Mouse (Mus musculus): ENCODE results near the gene Gpr179. TPM values are rescaled to one million over a fixed set of nuclear protein-coding genes. Genes with fewer than 3 reads are reported as not detected.
A peak's percentile ranks its signal among the peaks of the same experiment; 100 is the strongest.

Gene Gpr179
- polyA plus RNA-seq, 1 experiment from 2014 or later = not detected

GRCm38 (mm10) chr11:97292731-97293130 lies 59.1 kb downstream of the Gpr179 start:
- ATAC-seq (no peak), DNase-seq (no peak)
- Histone ChIP-seq H3K9ac (replicated peaks) (no peak overlapping the region), H3K27me3 (ENCODE audit: insufficient read depth, low read length) (no peaks in the 10 kb centered on the region), H3K4me2 (ENCODE audit: low read depth, low read length) (no peak overlapping the region), H3K27ac (ENCODE audit: low read depth) (no peak overlapping the region), H3K4me1 (ENCODE audit: insufficient read depth) (no peaks in the 10 kb centered on the region), H3K9me3 (ENCODE audit: low read length) (no peaks in the 10 kb centered on the region), H3K36me3 (replicated peaks; ENCODE audit: insufficient read depth, low read length) (no peaks in the 10 kb centered on the region), H3K4me3 (ENCODE audit: low read depth, low read length) (no peak overlapping the region)
- TF ChIP-seq EP300 (IDR thresholded peaks at IDR 0.05; ENCODE audit: low read depth) (no peak), CTCF (IDR thresholded peaks at IDR 0.05; ENCODE audit: low read depth) (no peak)
- WGBS (ENCODE audit: insufficient replicate concordance) = 81% methylated on average over 1 of the region's 1 CpGs

GRCm38 (mm10) chr11:97289276-97290230 lies 62.3 kb downstream of the Gpr179 start:
- no peak for TF ChIP-seq EP300 (IDR thresholded peaks at IDR 0.05; ENCODE audit: low read depth)
- no peak for TF ChIP-seq CTCF (IDR thresholded peaks at IDR 0.05; ENCODE audit: low read depth)
- ATAC-seq (no peak), DNase-seq (no peak)
- Histone ChIP-seq H3K4me2 (ENCODE audit: low read depth, low read length) (no peak overlapping the region), H3K4me1 (ENCODE audit: insufficient read depth) (no peaks in the 10 kb centered on the region), H3K4me3 (ENCODE audit: low read depth, low read length) (no peak overlapping the region), H3K27ac (ENCODE audit: low read depth) (no peak overlapping the region), H3K36me3 (replicated peaks; ENCODE audit: insufficient read depth, low read length) (no peaks in the 10 kb centered on the region), H3K27me3 (ENCODE audit: insufficient read depth, low read length) (no peaks in the 10 kb centered on the region), H3K9me3 (ENCODE audit: low read length) (no peaks in the 10 kb centered on the region), H3K9ac (replicated peaks) (no peak overlapping the region)
- WGBS (ENCODE audit: insufficient replicate concordance) = 65% methylated on average over 12 of the region's 12 CpGs

DNA sequence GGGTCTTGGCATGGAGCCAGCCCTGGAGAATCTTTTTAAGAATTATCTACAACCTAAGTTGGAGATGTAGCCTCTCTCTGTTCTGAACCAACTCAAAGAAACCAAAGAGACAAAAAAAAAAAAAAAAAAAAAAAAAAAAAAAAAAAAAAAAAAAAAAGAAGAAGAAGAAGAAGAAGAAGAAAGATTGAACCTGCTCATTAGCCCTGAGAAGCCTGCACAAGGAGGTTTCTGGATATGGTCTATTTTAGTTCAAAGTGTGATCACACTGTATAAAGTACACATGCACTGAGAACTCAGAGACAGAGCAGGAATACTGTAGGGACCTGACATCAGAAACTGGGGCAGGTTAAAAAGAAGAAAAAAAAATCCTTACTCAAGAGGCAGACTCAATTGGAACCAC lies 64.2 kb downstream of the Gpr179 start:
- H3K9me3 ChIP-seq (ENCODE audit: low read length) = no peaks in the 10 kb centered on the region
- DNase-seq (no peak), ATAC-seq (no peak)
- H3K27me3 ChIP-seq (ENCODE audit: insufficient read depth, low read length) = no peaks in the 10 kb centered on the region
- H3K4me2 ChIP-seq (ENCODE audit: low read depth, low read length) = no peak overlapping the region
- TF ChIP-seq EP300 (IDR thresholded peaks at IDR 0.05; ENCODE audit: low read depth) = no peak
- TF ChIP-seq CTCF (IDR thresholded peaks at IDR 0.05; ENCODE audit: low read depth) = no peak
- H3K4me3 ChIP-seq (ENCODE audit: low read depth, low read length) = no peak overlapping the region
- H3K4me1 ChIP-seq (ENCODE audit: insufficient read depth) = no peaks in the 10 kb centered on the region
- H3K36me3 ChIP-seq (replicated peaks; ENCODE audit: insufficient read depth, low read length) = no peaks in the 10 kb centered on the region
- H3K9ac ChIP-seq (replicated peaks) = no peak overlapping the region
- H3K27ac ChIP-seq (ENCODE audit: low read depth) = no peak overlapping the region

DNA sequence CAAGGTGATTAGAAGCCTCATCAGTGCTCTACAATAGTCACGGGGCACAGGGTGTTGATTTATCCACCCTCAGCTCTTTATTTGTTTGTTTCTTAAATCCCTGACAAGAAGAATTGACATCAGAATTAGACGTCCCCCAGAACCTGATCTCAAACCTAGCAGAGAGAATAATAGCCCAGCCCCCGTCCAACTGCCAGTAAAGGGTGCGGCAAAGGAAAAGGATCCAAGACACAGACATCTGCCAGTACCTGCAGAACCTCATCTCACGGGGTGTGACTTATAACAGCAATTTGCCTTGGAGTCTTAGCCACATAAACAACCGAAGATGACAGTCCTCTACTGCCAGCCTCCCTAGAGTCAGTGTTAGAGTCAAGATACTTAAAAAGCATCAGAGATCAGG lies 64.9 kb downstream of the Gpr179 start:
- H3K9me3 ChIP-seq (ENCODE audit: low read length) = no peaks in the 10 kb centered on the region
- ATAC-seq (no peak), DNase-seq (no peak)

GRCm38 (mm10) chr11:97285852-97286775 lies 65.8 kb downstream of the Gpr179 start:
- DNase-seq (no peak), ATAC-seq (no peak)
- H3K27ac ChIP-seq (ENCODE audit: low read depth) = no peak overlapping the region
- no peak for TF ChIP-seq CTCF (IDR thresholded peaks at IDR 0.05; ENCODE audit: low read depth)
- no peak for TF ChIP-seq EP300 (IDR thresholded peaks at IDR 0.05; ENCODE audit: low read depth)
- H3K4me2 ChIP-seq (ENCODE audit: low read depth, low read length) = no peak overlapping the region
- no peak overlapping the region for H3K9ac ChIP-seq (replicated peaks)
- no peaks in the 10 kb centered on the region for H3K9me3 ChIP-seq (ENCODE audit: low read length)
- no peaks in the 10 kb centered on the region for H3K27me3 ChIP-seq (ENCODE audit: insufficient read depth, low read length)
- no peaks in the 10 kb centered on the region for H3K36me3 ChIP-seq (replicated peaks; ENCODE audit: insufficient read depth, low read length)
- no peaks in the 10 kb centered on the region for H3K4me1 ChIP-seq (ENCODE audit: insufficient read depth)
- no peak overlapping the region for H3K4me3 ChIP-seq (ENCODE audit: low read depth, low read length)
- 69% methylated on average over 9 of the region's 9 CpGs for WGBS (ENCODE audit: insufficient replicate concordance)

More for the DNA sequence above, 64.9 kb downstream of the Gpr179 start:
- no peaks in the 10 kb centered on the region for H3K36me3 ChIP-seq (replicated peaks; ENCODE audit: insufficient read depth, low read length)
- H3K27me3 ChIP-seq (ENCODE audit: insufficient read depth, low read length) = no peaks in the 10 kb centered on the region
- no peak overlapping the region for H3K9ac ChIP-seq (replicated peaks)
- TF ChIP-seq EP300 (IDR thresholded peaks at IDR 0.05; ENCODE audit: low read depth) (no peak), CTCF (IDR thresholded peaks at IDR 0.05; ENCODE audit: low read depth) (no peak)
- no peak overlapping the region for H3K27ac ChIP-seq (ENCODE audit: low read depth)
- H3K4me1 ChIP-seq (ENCODE audit: insufficient read depth) = no peaks in the 10 kb centered on the region
- WGBS (ENCODE audit: insufficient replicate concordance) = 61% methylated on average over 6 of the region's 6 CpGs
- no peak overlapping the region for H3K4me2 ChIP-seq (ENCODE audit: low read depth, low read length)
- no peak overlapping the region for H3K4me3 ChIP-seq (ENCODE audit: low read depth, low read length)

- DNase-seq = no peak
- Histone ChIP-seq H3K9me3 (ENCODE audit: low read length) (no peaks in the 10 kb centered on the region), H3K27ac (ENCODE audit: low read depth) (0 out of 2 replicates have a peak overlapping the region, but pooled peaks have one; percentile 11), H3K4me2 (ENCODE audit: low read depth, low read length) (no peak overlapping the region), H3K9ac (replicated peaks) (no peak overlapping the region), H3K36me3 (replicated peaks; ENCODE audit: insufficient read depth, low read length) (no peaks in the 10 kb centered on the region), H3K4me3 (ENCODE audit: low read depth, low read length) (no peak overlapping the region), H3K4me1 (ENCODE audit: insufficient read depth) (peaks cover 4% of the 10 kb centered on the region; the same call in 1 of the 2 replicates), H3K27me3 (ENCODE audit: insufficient read depth, low read length) (no peaks in the 10 kb centered on the region)
- TF ChIP-seq EP300 (IDR thresholded peaks at IDR 0.05; ENCODE audit: low read depth) (no peak), CTCF (IDR thresholded peaks at IDR 0.05; ENCODE audit: low read depth) (no peak)
- WGBS (ENCODE audit: insufficient replicate concordance) = 63% methylated on average over 4 of the region's 4 CpGs
- ATAC-seq = no peak
Measured at GRCm38 (mm10) chr11:97284854-97285253, 67.0 kb downstream of the Gpr179 start.
